In the genomic region with DNA sequence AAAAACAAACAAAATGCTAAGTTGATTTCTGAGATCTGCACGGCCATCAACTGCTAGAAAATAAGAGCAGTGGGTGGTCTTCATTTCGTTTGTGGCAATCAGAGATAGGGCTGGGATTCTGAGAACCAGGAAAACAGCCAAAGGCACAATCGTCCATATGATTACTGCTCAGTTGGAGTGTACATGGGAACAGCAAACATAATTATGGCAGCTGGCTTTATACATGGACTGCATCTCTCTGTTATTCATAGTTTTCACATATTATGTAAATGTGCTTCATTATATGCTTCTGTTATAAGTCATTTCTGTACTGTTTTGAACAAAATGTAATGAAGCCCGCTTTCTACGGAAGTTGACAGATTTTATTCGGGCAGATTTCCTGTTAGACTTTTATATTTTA, we compare ENCODE assay signal across 23 mouse cellular contexts.
DNase-seq lines count a peak whose midpoint lies in the region; ATAC-seq and TF ChIP-seq lines count a peak whose summit lies in the region.
"Had no signal": no experiment of that assay in that cellular context is flagged by ENCODE, and none has a peak within 500 bp of the region (broad histone marks: within the 10 kb centered on the region; RNA-seq: fewer than 3 reads in every experiment).

No protein-coding gene starts in this region.

- no peaks in the 10 kb centered on the region for H3K36me3 ChIP-seq in forebrain, postnatal 0 days (ENCODE audit: insufficient read depth)
- H3K36me3 ChIP-seq in forebrain, embryonic 12.5 days (replicated peaks), result no peaks in the 10 kb centered on the region
- no peaks in the 10 kb centered on the region for H3K36me3 ChIP-seq in midbrain, embryonic 11.5 days (ENCODE audit: control insufficient read depth, insufficient read depth, low read length)
- H3K36me3 ChIP-seq in midbrain, embryonic 10.5 days, result no peaks in the 10 kb centered on the region
- H3K36me3 ChIP-seq: heart, embryonic 12.5 days; heart, embryonic 15.5 days; hindbrain, embryonic 10.5 days; hindbrain, embryonic 13.5 days had no signal

- H3K9ac ChIP-seq in forebrain, postnatal 0 days, result no peak overlapping the region
- no peak overlapping the region for H3K9ac ChIP-seq in forebrain, embryonic 12.5 days
- no peak overlapping the region for H3K9ac ChIP-seq in midbrain, embryonic 11.5 days (ENCODE audit: low read length)
- H3K9ac ChIP-seq: heart, embryonic 12.5 days; heart, embryonic 15.5 days; hindbrain, embryonic 13.5 days had no signal

- no peak overlapping the region for H3K4me2 ChIP-seq in forebrain, postnatal 0 days (ENCODE audit: low read depth)
- no peak overlapping the region for H3K4me2 ChIP-seq in forebrain, embryonic 12.5 days
- no peak overlapping the region for H3K4me2 ChIP-seq in midbrain, embryonic 11.5 days
- H3K4me2 ChIP-seq: heart, embryonic 12.5 days; heart, embryonic 15.5 days; hindbrain, embryonic 13.5 days had no signal

- H3K27ac ChIP-seq in forebrain, postnatal 0 days (ENCODE audit: low read depth, low read length), result no peak overlapping the region
- no peak overlapping the region for H3K27ac ChIP-seq in forebrain, embryonic 12.5 days
- no peak overlapping the region for H3K27ac ChIP-seq in midbrain, embryonic 11.5 days (ENCODE audit: low read depth, low read length)
- H3K27ac ChIP-seq in midbrain, embryonic 10.5 days (replicated peaks), result no peak overlapping the region
- H3K27ac ChIP-seq: heart, embryonic 15.5 days; hindbrain, embryonic 10.5 days; hindbrain, embryonic 13.5 days had no signal

- no peak for TF ChIP-seq CTCF in forebrain, postnatal 0 days (IDR thresholded peaks at IDR 0.05; ENCODE audit: low read depth)

- no peaks in the 10 kb centered on the region for H3K9me3 ChIP-seq in forebrain, postnatal 0 days (ENCODE audit: low read length)
- H3K9me3 ChIP-seq in forebrain, embryonic 12.5 days, result no peaks in the 10 kb centered on the region
- H3K9me3 ChIP-seq in midbrain, embryonic 11.5 days (ENCODE audit: control insufficient read depth, low read length), result no peaks in the 10 kb centered on the region
- no peaks in the 10 kb centered on the region for H3K9me3 ChIP-seq in midbrain, embryonic 10.5 days (replicated peaks)
- H3K9me3 ChIP-seq: heart, embryonic 12.5 days; heart, embryonic 15.5 days; hindbrain, embryonic 10.5 days; hindbrain, embryonic 13.5 days had no signal

- 38% methylated on average over 6 of the region's 6 CpGs for WGBS in forebrain, postnatal 0 days
- 65% methylated on average over 6 of the region's 6 CpGs for WGBS in forebrain, embryonic 12.5 days
- 73% methylated on average over 6 of the region's 6 CpGs for WGBS in midbrain, embryonic 11.5 days
- 75% methylated on average over 6 of the region's 6 CpGs for WGBS in midbrain, embryonic 10.5 days

- no peak overlapping the region for H3K4me3 ChIP-seq in forebrain, postnatal 0 days (ENCODE audit: low read depth, low read length)
- no peak overlapping the region for H3K4me3 ChIP-seq in forebrain, embryonic 12.5 days (replicated peaks)
- no peak overlapping the region for H3K4me3 ChIP-seq in midbrain, embryonic 11.5 days (ENCODE audit: low read depth, low read length)
- no peak overlapping the region for H3K4me3 ChIP-seq in midbrain, embryonic 10.5 days
- H3K4me3 ChIP-seq: heart, embryonic 12.5 days; heart, embryonic 15.5 days; hindbrain, embryonic 10.5 days; hindbrain, embryonic 13.5 days had no signal

- peak; percentile 2 to 3 for DNase-seq in cerebellum, postnatal 10 days
- no peak for DNase-seq in cerebellum, postnatal 36 days
- DNase-seq in forebrain, postnatal 0 days, result peak; percentile 22
- peak; percentile 12 for DNase-seq in midbrain, embryonic 11.5 days (ENCODE audit: low spot score, missing footprints)
- no peak for DNase-seq in midbrain, embryonic 10.5 days (ENCODE audit: low spot score)
- peak; percentile 1 for DNase-seq in brain, adult 2 months (ENCODE audit: low read depth, low spot score)
- no peak for DNase-seq in lung, postnatal 10 days
- DNase-seq: adrenal gland, adult 8-10 months; adrenal gland, postnatal 25 days; cerebellum, adult 11 months; cerebellum, adult 2 months; cerebellum, adult 9-11 months; gastrocnemius, postnatal 25 days; heart, adult 18-20 months; heart, postnatal 10 days; heart, postnatal 36 days had no signal

- ATAC-seq in forebrain, postnatal 0 days, result peak; percentile 71
- ATAC-seq in forebrain, embryonic 12.5 days (ENCODE audit: low FRiP score), result no peak
- ATAC-seq in midbrain, embryonic 11.5 days (ENCODE audit: low FRiP score), result no peak
- ATAC-seq: activated CD4-positive, CD25-positive, alpha-beta regulatory T cell, adult 4 months; intestine, postnatal 0 days had no signal

- H3K27me3 ChIP-seq in forebrain, postnatal 0 days (ENCODE audit: insufficient read depth, low read length), result no peaks in the 10 kb centered on the region
- no peaks in the 10 kb centered on the region for H3K27me3 ChIP-seq in forebrain, embryonic 12.5 days
- H3K27me3 ChIP-seq in midbrain, embryonic 11.5 days (ENCODE audit: control insufficient read depth, insufficient read depth, low read length), result no peaks in the 10 kb centered on the region
- no peaks in the 10 kb centered on the region for H3K27me3 ChIP-seq in midbrain, embryonic 10.5 days (ENCODE audit: low read depth, poor library complexity, severe bottlenecking)
- H3K27me3 ChIP-seq: heart, embryonic 12.5 days; heart, embryonic 15.5 days; hindbrain, embryonic 13.5 days had no signal

- H3K4me1 ChIP-seq in forebrain, postnatal 0 days (ENCODE audit: insufficient read depth), result no peaks in the 10 kb centered on the region
- H3K4me1 ChIP-seq in forebrain, embryonic 12.5 days, result no peaks in the 10 kb centered on the region
- no peaks in the 10 kb centered on the region for H3K4me1 ChIP-seq in midbrain, embryonic 11.5 days (ENCODE audit: control insufficient read depth, insufficient read depth, low read length)
- no peaks in the 10 kb centered on the region for H3K4me1 ChIP-seq in midbrain, embryonic 10.5 days
- H3K4me1 ChIP-seq: heart, embryonic 12.5 days; heart, embryonic 15.5 days; hindbrain, embryonic 10.5 days; hindbrain, embryonic 13.5 days had no signal

Comparison
In these comparisons a context has a peak if more than half of its experiments do, and no peak if none do; other contexts are left out.
1. DNase-seq: peak in cerebellum, postnatal 10 days (2 of 2), forebrain, postnatal 0 days (single experiment), midbrain, embryonic 11.5 days (single experiment) and brain, adult 2 months (single experiment); none in cerebellum, postnatal 36 days (0 of 2), midbrain, embryonic 10.5 days (single experiment) and lung, postnatal 10 days (single experiment).